Mouse (Mus musculus) liver, embryonic 14.5 days (tissue): Measurements from ENCODE around the gene H2afy.

Experiments
- CTCF ChIP-seq: IDR thresholded peaks from 2 replicates; pipeline ENCODE4 v1.5.1; 2016; ENCODE audit warnings: antibody characterized with exemption, low read depth, control low read depth
- EP300 ChIP-seq: IDR thresholded peaks from 2 replicates; pipeline ENCODE4 v1.6.1; 2016; ENCODE audit warnings: antibody characterized with exemption, low read depth

DNA sequence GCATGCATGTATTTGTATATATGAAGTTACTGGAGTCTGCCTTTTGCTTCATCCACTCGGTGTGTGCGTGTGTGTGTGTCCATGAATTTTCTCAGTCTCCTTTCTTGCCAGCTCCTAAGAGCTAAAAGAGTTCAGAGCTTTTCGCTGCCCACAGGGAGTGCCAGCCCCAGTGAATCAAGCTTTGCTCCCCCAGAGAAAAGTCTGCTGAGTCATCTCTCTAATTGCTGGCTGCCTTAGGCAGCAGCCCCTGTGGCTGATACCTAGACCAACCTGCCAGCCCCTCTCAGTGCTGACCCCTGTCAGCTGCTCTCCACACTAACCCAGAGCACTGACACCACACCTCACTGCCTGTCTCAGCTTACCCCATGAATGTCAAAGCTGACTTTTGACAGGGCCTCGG lies 107.2 kb downstream of the H2afy start:
- TF ChIP-seq CTCF (no peak), EP300 (no peak)
